Mouse (Mus musculus): Measurements from ENCODE around the gene Mrpl19. TPM values are rescaled to one million over a fixed set of nuclear protein-coding genes. Genes with fewer than 3 reads are reported as not detected.

Mrpl19 gene
- 62.8 TPM for polyA plus RNA-seq (2017; shearing (Covaris generic))

GRCm38 (mm10) chr6:81965296-81966067 is at the start of gene Mrpl19:
Gene Mrpl19 (minus strand): TSS chr6:81965958.

GRCm38 (mm10) chr6:81923523-81924142 is 42.1 kb downstream of the Mrpl19 start, which contains the start of gene Gcfc2:
Gene Gcfc2 (plus strand): TSS chr6:81923669.

Other genes starting within 250 kb of the Mrpl19 start
- 20.7 TPM for gene Gcfc2, start 42.3 kb downstream of the Mrpl19 start, polyA plus RNA-seq (2017; shearing (Covaris generic))
- gene Eva1a, start 75.1 kb upstream of the Mrpl19 start, polyA plus RNA-seq (2017; shearing (Covaris generic)), result not detected

Data from CD4-positive, CD25-positive, alpha-beta regulatory T cell (primary cell).